Mouse (Mus musculus) cortical plate, adult 2 months (tissue): ENCODE measurements at regions not wholly inside any gene's neighbourhood (a gene's known extent, or its start where the extent isn't known, plus 50 kb on each side); places are given as distances from the start of the nearest gene placed in this dataset.

Source experiments
- CTCF ChIP-seq: fragments of 200-500 bp; IDR thresholded peaks from 2 replicates; pipeline ENCODE4 v1.5.1; 2011; ENCODE audit warnings: mild to moderate bottlenecking, control low read depth, low read length; ENCODE audit not compliant: insufficient read depth; ENCODE audit errors: extremely low read depth
- POLR2A ChIP-seq: fragments of 200-500 bp; IDR thresholded peaks from 2 replicates; pipeline ENCODE4 v1.6.1; 2011; ENCODE audit warnings: mild to moderate bottlenecking, low read length, control low read depth; ENCODE audit not compliant: insufficient read depth; ENCODE audit errors: extremely low read depth

DNA sequence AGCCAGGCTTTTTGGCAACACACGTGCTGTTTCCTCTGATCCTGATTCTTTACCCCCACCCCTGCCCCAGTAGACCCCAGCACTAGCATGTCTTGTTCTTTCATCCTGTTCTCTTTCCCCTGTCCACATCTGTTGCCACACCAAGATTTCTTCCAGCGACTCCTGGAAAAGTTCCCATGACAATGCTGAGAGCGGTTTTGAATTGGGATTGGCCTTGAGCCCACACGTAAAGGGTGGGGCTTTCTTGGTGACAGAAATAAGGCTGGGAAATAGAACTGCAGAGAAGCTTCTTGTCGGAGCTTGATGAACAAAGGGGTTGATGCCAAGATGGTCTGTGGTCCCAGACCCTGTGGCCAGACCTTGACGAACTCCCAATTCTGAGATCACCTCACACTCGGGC is 106.8 kb downstream of the Enc1 start:
- no peak for TF ChIP-seq POLR2A
- no peak for TF ChIP-seq CTCF
